Mouse (Mus musculus): Measurements from ENCODE around the gene Tor1aip1.
A peak's percentile ranks its signal among the peaks of the same experiment; 100 is the strongest.

The Tor1aip1 gene

DNA sequence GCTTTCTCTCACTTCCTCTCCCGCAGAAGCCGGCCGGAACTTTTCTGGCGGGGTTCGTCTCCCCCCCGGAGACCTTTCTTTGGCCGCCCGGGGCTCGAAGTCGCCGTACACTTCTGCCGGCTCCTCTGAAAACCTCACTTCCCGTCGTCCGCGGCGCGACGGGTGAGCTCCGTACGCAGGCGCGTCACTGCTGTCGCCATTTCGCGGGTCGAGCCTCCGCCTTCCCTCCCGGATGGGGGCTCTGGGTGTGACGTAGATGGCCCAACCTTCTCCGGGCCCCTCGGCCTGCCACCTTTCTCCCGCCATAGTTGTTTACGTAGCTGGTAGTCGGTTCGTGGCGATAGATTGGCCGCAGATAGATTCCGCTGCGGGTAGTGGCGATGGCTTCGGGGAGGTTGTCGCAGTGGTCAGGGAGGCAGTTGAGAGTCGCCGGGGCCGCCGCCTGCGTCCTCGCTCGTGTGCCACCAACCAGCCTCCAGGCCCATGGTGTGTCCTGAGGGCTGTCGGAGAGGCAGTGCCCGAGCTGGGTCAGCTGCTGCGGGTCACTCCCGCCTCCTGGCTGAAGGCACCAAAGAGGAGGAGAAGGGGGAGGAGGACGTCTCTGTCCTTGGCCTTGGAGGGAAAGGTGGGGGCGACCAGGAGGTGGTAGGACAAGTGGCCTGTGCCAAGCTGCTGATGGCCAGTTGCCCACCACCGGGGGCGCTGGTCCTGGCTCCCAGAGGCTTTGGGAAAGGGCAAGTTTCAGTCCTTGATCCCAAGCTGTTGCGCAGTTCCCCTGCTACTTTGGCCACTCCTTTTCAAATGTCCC lies at the start of gene Tor1aip1:
Gene Tor1aip1 (minus strand): TSS at position 551 of the 808 bp plus-strand sequence.
- peak; percentile 95 to 97 for DNase-seq (ENCODE audit: low spot score in 2 of 2)

DNA sequence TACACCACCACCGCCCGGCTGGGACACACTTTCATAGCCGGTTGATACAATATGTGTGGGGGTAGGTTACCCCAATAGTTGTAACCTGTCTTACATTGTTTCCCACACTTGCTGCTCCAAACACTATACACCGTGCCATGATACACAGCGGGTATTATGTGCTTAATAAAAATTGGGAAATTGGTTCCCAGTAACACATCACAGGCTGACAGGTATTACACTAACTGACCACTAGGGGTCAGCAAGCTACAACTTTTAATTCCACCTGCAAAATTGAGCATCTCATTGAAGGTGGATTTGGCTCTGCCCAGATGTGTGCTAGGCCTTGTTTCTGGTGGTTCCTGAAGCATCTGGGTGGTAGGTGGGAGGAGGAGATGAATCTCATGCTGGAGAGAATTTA lies 49.5 kb upstream of the Tor1aip1 start:
- DNase-seq (ENCODE audit: low spot score in 2 of 2) = no peak

DNA sequence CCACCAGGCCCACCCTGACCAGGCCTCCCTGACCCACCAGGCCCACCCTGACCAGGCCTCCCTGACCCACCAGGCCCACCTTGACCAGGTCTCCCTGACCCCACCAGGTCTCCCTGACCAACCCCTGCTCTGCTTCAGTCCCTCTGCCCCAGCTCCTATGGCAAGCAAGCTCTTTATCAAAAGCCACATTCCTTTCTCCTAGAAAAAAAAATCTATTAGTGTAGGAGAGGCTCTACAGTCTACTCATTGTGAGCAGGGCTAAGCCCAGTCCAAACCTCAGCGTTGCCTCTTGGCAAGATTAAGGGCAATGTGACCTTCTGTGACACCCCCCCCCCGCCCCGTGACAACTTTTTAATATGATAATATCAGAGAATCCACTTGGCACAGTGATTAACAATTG lies 48.3 kb upstream of the Tor1aip1 start:
- no peak for DNase-seq (ENCODE audit: low spot score in 2 of 2)

DNA sequence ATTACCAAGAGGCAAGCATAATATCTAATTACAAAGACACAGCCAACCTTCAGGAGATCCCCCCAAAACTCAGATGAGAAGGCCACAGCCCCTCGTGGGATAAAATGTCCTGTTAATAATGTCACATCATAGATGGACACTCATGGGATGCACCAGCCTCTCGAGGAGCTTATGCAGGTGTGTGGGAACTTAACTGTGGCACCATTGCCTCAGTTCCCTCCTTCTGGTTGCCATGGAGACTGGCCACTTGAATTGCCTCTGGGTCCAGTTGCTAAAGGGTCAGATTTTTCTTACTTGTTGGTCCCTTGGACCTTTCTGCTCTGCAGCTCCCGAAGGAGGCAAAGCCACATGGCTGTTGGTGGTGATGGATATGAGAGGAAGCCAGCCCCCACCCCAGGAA lies 41.4 kb upstream of the Tor1aip1 start:
- DNase-seq (ENCODE audit: low spot score in 2 of 2) = no peak

DNA sequence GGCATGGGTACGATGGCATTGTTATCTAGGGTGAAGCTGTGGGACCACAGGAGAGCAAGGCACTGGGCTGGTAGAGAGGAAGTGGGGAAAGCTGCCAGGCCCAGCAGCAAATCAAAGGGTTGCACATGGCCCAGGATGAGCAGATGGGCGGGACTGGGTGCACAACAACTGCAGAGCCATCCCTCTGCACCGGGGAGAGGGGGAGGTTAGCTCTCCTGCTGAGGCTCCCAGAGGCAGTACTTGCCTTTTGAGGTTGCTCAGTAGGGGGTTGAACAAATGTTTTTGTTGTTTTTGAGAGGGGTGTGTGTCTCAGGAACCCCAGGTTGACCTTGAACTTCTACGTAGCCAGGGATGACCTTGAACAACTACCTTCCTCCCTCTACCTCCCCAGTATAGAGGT lies 40.2 kb upstream of the Tor1aip1 start:
- no peak for DNase-seq (ENCODE audit: low spot score in 2 of 2)

DNA sequence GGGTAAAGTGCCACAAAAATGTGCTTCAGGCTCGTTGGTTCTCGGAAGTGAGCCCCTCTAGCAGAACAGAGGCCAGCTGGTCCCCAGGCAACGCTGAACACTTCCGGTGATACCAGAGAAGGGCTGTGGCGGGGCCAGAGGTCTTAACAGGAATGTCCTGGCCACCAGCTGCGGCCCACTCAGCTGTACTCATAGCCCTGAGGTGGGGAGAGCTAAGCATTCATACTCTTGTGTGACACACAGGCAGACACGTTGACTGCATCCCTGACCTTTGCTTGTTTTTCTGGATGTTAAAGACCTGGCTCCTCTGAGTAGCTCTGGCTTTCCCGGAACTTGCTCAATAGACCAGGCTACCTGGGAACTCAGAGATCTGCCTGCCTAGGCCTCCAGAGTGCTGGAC lies 38.3 kb upstream of the Tor1aip1 start:
- no peak for DNase-seq (ENCODE audit: low spot score in 2 of 2)

DNA sequence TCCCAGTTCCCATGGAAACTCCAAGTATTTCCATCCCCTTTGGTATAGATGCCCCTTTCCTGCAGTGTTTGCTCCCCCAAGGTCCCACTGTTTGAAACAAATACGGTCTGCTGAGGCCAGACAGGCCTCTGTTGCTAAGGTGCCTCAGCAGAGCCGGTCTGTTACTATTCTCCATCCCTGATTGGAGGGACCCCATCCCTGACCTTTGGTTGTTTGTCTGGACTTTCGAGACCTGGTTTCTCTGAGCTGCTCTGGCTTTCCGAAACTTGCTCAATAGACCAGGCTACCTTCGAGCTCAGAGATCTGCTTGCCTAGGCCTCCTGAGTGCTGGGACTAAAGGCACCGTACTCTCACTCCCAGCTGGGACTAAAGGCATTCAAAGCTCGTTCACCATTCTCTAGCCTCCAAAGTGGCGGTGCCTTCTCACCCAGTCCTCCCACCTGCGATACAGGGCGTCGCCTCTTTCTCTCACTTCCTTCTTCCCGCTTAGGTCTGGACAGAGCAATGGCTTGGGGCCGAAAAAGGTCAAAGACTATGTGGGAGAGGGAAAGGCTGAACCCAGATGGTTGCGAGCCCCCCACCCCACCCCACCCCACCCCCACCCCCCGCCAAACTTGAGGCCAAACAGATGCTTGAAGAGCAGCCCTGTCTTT lies 37.0 kb upstream of the Tor1aip1 start:
- DNase-seq (ENCODE audit: low spot score in 2 of 2) = no peak

DNA sequence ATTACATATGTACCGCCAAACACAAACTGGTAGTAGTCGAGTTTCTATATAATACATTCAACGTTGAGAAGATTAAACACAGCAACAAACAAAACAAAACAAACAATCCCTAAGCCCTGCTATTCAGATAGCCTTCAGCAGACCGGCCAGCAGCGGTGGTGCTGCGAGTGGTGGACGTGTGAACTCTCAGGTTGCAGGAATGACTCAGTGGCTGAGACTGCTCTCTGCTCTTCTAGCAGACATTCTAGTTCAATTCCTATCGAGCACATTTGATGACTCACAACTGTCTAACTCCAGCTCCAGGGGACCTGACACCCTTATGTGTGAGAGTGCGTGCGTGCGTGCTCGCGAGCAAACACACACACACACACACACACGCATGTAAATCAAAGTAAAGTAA lies 33.8 kb upstream of the Tor1aip1 start:
- no peak for DNase-seq (ENCODE audit: low spot score in 2 of 2)

DNA sequence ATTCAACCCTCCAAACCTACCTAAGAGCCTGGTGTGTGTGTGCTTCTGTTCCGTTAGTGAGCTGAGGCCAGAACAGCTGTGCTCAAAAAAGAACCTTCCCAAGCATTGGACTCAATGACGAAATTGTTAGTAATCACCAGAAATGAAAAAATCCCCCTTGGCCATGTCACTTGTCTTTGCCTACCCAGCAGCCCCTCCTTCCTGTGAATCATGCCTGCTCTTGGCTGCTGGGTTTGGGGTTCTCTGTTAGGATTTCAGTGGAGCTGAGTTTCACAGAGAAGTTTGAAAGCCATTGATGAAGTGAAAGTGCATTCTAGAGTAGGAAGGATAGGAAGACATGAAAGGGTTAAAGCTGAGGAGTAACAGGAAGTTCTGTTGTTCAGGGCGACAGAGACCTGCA lies 29.9 kb upstream of the Tor1aip1 start:
- no peak for DNase-seq (ENCODE audit: low spot score in 2 of 2)

DNA sequence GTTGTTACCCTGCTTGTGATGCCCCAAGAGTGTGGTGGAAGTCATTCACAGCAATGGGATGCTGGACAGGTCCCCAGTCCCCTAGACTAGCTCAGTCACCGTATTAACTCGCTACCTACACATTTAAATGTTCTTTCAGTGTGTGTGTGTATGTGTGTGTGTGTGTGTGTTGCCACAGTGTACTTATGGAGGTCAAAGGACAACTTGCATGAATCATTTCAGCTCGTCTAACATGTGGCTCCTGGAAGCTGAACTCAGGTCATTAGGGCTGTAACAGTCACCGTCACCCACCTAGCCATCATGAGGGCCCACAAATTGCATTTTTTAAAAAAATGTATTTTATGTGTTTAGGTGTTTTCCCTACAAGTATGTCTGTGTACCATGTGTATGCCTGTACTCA lies 25.9 kb upstream of the Tor1aip1 start:
- no peak for DNase-seq (ENCODE audit: low spot score in 2 of 2)

DNA sequence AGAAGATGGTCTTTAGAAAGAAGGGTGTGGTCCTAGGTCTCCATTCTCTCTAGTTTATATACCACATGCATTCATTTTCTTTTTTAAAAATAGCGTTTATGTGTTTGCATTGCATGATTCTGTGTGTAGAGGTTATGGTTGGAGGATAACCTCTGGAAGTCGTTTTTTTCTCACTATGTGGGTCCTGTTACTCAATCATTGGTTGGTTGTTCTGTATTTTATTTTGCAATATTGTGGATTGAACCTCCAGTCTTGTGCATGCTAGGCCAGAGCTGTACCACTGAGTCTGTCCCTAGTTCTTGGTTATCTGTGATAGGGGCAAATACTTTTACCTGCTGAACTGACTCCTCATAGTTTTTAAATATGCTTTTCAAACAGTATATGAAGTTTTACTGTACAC lies 21.9 kb upstream of the Tor1aip1 start:
- no peak for DNase-seq (ENCODE audit: low spot score in 2 of 2)

DNA sequence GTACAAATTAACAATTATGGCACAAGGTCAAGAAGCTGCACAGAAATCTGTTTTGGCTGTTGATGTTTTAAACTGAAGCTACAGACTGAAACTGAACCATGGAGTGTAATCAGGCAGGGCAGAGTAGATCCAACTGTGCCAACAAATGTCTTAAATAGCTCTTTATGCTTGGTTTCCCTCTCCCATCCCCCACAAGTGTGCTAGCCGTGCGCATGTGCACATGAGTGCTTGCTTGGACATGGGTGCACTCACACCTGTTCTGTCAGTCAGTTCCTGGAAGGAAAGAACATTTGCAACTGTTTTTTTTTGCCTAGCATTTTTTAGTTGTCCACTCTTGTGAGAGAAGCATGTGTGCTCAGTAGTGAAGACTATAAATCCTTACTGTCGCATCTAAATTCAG lies 10.4 kb upstream of the Tor1aip1 start:
- no peak for DNase-seq (ENCODE audit: low spot score in 2 of 2)

DNA sequence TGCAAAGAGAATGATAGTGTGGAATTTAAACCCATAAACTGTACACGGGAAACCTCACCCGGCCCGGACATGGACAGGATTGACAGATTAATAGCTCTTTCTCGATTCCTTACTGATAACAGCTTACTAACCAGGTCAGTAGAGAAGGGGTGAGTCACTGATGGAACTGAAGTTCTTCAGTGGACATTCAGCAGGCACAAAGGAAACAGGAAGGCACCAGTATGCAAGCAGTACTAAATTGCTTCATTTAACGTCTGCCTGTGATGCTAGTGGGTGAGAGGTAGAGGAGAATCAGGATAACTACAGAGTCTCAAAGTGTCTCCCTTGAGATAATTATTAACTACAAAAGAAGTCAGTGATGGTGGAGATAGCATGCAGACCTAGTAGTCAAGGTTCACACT lies 7.9 kb upstream of the Tor1aip1 start:
- DNase-seq (ENCODE audit: low spot score in 2 of 2) = no peak

DNA sequence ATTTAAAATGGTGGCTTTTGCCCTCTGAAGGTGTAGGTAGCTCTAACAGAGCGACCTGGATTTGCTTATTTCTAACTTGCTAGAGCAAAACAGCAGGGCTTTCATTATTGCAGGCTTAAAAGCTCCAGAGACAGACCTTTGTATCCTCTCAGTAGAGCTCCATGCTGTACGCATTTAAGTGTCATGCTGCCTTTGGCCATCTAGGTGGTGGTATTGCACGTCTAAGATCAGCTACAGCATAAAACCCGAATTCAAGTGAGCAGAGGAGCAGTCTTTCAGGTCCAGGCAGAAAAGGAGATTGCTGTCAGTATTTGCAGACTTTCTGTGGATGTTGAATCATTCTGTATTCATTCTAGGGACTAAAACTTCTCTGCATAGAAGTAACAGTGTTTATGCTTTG lies 6.7 kb upstream of the Tor1aip1 start:
- peak in 1 of 2 experiments; percentile 51 for DNase-seq (ENCODE audit: low spot score in 2 of 2)

DNA sequence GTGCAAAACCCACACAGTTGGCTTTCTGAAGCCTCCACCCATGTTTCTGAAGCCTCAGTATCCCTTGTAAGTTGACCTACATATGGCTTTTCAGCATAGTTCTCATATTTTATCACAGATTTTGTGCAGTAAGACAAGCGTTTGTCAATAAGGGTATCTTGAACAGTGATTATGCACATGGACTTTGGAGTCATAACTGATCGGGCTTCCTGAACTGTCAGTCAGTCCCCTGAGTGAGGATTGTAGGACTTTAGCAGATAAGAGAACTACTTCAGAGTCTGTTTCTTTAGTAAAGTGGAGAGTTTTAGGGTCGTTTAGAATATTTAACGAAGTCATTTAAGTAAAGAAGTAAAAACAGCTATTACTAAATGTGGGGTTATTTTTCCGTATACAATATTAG lies 6.2 kb upstream of the Tor1aip1 start:
- DNase-seq (ENCODE audit: low spot score in 2 of 2) = no peak

DNA sequence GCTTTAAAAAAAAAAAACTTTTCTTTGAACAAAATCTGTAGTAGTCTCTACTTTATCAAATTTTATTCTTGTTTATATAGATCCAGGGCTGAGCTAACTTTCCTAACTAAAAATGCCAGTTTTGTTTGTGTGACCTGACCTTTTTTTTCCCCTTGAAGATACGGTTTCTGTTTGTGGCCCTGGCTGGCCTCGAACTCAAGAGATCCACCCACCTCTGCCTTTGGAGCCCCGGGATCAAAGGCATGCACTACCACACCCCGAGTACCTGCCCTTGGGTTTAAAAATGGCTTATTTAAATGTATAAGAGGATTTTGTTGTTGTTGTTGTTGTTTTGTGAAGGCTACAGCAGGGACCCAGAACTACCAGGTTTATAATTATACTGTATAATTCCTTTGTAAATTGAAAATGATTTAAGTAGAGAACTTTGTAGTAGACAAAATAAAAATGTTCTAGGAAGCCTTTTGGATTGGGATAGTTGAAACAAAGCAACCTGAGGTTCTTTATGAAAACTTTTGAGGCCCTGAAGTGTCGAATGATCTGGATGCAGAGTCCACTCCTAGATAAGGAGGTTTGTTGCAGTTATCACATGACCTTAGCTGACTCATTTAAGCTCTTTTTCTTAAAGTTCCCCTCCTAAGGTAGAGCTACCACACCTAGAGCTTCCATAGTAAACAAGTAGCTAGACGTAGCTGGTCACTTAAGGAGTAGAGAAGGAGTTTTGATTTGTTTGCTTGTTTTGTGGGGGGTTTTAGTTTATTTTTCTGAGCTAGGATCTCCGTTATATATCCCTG lies 5.4 kb upstream of the Tor1aip1 start:
- DNase-seq (ENCODE audit: low spot score in 2 of 2) = no peak

DNA sequence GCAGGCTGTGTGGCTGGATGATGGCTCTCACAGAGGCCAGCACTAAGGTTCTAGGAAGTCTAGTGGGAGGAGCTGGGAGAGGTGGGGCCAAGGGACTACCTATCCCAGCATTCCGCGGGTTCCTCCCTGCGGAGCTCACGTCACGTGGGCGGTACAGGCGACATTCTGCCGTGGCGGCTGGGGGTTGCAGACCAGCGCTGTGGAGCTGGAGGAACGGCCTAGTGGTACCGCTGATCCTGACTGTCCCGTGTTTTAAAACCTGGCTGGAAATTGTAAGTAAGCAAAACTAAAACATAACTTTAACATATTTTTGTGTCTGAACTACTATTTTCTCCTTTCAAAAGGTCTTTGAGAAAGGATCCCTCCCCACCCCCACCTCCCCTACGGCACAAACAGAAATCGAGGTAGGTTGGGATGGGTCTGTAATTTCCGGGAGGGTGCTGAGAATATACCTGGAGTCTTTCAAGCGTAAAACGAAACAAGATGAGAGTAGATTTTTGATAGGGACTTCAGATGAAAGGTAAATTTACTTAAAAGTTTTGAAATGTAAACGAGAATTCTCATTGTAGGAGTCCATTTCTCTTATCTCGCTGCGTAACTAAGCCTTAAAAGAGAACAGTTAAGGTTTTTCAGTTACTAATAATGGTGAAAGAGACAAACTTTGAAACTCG lies 4.6 kb upstream of the Tor1aip1 start:
- DNase-seq (ENCODE audit: low spot score in 2 of 2) = peak; percentile 88 to 92

DNA sequence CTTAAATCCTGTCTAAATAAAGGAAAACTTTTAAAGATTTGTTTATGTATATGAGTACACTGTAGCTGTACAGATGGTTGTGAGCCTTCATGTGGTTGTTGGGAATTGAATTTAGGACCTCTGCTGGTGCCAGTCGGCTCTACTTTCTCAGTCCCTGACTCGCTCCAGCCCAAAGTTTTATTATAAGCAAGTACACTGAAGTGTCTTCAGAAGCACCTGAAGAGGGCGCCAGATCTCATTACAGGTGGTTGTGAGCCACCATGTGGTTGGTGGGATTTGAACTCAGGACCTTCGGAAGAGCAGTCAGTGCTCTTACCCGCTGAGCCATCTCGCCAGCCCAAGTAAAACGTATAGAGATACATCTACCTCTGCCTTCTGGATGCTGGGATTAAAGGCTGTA lies 3.7 kb upstream of the Tor1aip1 start:
- DNase-seq (ENCODE audit: low spot score in 2 of 2) = peak in 1 of 2 experiments; percentile 28

DNA sequence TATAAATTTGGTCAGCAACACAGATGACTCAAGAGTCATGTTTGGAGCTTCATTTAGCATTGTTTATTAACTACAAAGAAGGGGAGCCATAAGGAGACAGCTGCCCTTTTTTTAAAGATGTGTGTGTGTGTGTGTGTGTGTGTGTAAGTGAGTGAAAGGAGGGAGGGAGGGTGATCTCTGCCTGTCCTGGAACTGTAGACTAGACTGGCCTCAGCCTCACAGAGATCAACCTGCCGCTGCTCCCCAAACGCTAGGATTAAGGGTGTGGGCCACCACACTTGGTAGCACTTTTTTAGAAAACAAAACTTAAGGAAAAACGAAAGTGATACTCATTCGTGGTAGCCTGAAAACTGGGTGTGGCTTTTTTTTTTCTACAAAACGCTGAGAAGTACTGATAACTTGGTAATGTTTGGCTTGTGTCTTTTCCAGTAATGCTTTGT lies 884 bp upstream of the Tor1aip1 start:
- peak; percentile 44 to 67 for DNase-seq (ENCODE audit: low spot score in 2 of 2)

DNA sequence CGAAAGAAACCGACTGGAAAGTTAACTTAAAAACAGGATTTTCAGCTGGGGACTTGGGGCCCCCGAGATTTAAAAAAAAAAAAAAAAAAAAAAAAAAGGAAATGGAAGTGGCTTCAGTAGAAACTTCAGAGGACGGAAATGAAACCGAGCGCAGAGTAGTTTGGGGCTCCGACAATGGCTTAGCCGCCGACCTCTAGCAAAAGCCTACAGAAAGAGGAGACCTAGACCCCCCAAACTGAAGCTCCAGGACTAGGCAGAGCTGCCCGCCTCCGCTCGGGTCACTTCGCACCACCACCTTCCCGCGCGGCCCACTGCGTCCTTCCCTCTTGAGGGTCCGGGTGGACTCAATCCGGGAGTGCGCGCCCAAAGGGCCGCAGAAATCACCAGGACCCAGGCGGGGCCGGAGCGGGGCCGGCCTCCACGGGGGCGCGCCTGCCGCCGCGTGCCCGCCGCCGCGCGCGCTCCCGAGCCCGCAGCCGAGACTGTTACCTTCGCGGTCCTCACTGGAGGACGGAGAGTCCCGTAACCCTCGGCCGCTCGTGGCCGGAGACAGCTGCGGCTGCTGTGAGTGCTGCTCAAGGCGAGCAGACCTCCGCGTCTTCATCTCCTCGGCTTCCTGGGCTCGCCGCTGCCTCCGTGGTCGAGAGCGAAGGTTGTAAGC lies 881 bp downstream of the Tor1aip1 start, which contains the start of gene Tor1aip2:
Gene Tor1aip2 (plus strand): TSS at position 135 of the 661 bp plus-strand sequence.
- DNase-seq (ENCODE audit: low spot score in 2 of 2) = peak; percentile 81 to 90

DNA sequence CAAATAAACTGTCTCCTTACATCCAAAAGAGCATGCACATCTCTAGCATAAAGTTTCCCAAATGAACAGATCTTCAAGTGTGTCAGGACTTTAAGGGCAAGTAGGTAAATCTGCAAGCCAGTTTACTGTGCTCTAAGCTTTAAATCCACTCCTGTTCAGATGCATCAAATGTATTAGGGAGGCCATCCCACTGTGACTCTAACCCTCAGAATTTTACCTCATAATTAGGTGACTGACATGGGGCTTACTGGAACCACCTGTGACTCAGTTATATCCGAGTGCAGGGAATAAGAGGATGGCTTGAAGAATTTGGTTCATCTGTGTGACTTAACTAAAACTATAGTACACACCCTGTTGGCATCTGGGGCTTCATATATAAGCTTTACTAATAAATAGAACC lies 1.6 kb downstream of the Tor1aip1 start:
- DNase-seq (ENCODE audit: low spot score in 2 of 2) = no peak
